Mouse (Mus musculus): ENCODE results near the gene Gpsm1. TPM values are rescaled to one million over a fixed set of nuclear protein-coding genes. Genes with fewer than 3 reads are reported as not detected.
A peak's percentile ranks its signal among the peaks of the same experiment; 100 is the strongest.

Gene Gpsm1
- total RNA-seq, 2 experiments from 2014 or later = 37.4 to 38.4 TPM

DNA sequence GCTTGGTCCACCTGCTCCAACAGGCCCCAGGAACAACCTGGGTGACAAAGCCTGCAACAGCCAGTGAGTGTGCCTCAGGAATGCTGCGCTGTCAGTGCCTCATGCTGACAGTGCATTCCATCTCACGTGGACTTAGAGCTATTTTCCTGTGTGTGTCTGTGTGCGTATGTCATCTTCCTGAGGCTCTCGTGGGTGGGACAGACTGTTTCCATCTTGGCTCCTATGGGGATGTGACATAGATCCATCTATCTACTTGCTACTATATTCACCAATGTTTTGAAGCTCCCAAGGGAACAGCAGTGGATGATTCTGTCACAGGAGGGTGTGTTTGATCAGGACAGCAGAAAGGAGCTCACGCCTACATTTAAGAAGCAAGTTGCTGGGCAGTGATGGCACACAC is 3.4 kb upstream of the Gpsm1 start:
- no peak for DNase-seq (ENCODE audit: low spot score in 2 of 2)

DNA sequence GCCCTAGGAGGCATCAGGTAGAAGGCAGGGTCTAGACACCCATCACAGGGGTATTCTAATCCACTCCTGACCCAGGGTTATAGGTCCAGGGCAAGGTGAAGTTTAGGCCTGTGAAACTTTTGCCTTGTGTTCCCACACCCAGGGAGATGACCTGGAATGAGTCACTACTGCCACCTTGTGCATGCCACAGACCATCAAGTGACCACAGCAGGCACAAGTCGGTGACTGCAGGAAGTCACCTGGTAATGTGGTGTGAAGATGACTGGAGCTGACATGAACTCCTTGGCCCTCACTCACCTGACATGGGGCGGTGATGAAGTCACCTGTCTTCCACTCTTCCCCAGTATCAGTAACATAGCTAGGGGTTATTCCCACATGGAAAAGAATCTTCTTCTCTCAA is 2.5 kb upstream of the Gpsm1 start:
- no peak for DNase-seq (ENCODE audit: low spot score in 2 of 2)

DNA sequence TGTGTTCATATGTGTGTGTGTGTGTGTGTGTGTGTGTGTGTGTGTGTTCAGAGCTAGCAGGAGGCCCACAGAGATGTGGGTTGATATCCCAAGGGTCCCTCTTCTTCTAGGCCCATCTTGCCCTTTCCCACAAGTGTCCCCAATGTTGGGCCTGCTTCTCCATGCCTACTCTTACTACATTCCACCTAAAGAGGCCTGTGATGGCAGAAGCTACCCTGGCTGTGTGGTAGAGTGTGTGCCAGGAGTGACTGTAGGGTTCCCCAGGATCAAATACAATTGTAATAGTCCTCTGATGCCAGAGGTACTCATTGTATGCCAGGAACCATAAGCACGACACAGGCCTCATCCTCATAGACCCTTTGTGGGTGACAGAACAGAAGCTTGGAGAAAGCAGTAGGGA is 1.9 kb upstream of the Gpsm1 start:
- no peak for DNase-seq (ENCODE audit: low spot score in 2 of 2)

DNA sequence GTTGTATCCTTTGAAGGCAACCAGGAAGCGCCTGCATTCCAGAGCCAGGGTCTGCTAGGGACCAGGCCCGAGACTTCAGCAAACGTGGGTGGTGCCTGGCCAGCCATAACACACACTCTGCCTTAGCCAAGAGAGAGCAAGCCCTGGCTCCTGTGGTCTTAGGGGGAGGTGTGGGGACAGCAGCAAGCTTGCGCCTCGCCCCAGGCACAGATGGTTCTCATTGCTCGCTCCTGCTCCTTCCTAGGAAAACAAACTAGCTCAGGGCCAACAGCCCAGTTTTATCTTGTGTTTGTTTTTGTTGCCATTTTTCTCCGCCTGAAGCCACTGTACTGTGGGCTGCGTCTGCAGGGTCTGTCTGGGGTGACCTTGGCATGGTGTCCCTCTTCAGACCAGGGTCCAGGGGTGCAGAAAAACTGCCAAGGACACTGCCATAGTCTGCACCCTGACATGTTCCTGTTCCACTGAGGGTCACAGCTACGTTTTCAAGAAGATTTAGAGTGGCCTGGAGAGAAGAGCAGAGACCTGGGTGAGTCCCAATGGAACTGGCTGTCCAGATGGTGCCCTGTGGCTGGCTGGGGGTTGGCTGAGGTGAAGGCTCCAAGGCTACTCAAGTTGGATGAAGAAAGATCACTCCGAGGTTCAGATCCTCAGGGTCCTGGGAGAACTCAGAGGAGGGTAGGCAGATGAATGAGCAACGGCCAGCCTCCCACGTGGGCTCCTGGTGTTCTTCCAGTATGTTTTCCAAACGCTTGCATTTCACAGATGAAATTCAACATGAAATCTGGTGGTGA is 839 bp upstream of the Gpsm1 start:
- no peak for DNase-seq (ENCODE audit: low spot score in 2 of 2)

DNA sequence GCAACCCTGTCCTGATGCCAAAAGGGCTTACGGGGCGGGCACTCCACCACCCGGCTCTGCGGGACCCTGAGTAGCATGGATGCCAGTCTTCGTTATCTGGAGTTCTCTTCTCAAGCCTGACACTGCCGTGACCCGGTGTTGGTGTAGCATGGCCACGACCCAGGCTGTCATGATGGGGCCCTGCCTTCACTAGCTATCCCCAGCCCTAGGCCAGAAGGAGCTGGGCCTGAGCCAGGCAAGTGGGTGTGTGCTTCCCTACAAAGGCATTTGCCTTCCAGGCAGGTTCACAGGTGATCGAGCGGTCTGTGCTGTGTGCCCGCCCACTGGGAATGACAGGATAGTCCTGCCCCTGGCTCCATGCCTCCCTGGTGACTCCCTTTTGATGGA is 603 bp downstream of the Gpsm1 start:
- no peak for DNase-seq (ENCODE audit: low spot score in 2 of 2)

DNA sequence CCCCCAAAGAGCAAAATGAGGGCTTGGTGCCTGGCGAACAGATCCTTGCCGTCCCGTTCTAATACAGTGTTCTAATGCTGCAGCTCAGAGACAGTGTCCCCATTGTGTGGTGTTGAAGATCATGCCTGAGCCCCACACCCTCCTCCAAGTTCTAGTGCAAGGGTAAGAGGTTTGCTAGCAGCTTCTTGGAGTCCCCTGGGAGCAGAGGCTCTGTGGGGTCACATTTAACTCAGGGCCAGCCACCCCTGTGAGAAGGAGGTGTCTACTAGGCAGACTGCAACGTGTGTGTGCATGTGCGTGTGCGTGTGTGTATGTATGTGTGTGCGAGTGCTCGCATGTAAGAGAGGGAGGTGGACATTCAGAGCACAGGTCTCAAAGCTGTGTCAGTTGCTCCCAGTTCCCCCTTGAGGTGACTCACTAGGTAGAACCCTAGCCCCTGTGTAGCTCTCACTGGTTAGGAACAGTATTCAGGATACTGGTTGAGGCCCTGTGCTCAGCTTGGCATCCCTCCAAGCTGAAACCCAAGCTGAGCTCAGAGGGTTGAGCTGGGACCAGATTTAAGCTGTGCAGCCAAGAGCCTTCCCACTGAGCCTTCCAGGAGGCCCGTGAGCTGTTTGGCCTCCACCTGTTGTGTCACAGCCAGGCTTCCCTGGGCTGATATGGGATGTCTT is 1.4 kb downstream of the Gpsm1 start:
- no peak for DNase-seq (ENCODE audit: low spot score in 2 of 2)

DNA sequence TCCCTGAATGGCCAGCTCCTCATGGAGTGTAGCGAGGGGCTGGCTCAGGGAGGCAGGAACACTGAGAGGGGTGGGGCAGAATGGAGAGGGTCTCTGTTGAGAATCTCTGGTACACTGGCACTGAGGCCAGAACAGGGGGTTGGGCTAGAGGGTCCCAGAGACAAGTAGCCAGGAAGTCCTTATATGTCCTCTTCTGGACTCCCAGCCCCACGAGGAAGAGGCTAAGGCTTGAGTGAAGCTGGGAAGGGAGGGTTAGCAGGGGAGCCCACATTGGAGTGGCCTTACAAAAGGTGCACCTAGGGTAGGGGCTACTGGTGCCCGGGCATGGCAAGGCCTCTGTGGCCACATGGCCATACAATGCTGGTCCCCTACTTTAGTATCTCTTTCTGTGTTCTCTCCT is 2.1 kb downstream of the Gpsm1 start:
- DNase-seq (ENCODE audit: low spot score in 2 of 2) = no peak

DNA sequence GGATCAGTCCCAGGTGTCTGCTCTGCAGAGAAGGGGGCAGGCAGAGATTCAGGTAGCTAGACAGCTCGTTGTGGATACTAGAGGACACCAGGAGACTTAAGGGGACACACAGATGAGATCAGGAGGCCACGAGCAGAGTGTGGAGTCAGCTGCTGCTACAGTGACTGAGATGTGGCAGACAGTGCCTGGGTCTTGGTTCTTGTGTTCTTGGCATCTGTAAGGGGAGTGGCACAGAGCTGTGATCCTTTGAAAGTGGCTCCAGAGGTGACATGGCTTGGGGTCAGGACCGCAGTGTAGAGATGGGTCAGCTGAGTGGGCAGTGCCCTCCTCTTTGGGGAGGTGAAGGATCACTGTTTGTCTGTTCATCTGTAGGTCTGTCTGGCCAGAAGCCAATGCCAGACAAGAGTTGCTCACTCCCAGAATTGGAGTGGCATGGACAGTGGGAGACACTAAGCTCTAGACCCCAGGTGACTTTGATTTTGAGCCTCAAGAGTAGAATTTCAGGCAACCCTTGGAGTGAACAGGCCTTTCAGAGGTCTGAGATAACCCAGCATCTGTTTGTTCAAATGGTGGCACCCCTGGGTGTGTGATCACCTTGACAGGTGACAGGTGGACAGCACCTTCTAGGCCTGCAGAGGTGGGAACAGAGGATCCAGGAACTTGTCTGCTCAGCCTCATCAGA is 2.8 kb downstream of the Gpsm1 start:
- DNase-seq (ENCODE audit: low spot score in 2 of 2) = no peak

DNA sequence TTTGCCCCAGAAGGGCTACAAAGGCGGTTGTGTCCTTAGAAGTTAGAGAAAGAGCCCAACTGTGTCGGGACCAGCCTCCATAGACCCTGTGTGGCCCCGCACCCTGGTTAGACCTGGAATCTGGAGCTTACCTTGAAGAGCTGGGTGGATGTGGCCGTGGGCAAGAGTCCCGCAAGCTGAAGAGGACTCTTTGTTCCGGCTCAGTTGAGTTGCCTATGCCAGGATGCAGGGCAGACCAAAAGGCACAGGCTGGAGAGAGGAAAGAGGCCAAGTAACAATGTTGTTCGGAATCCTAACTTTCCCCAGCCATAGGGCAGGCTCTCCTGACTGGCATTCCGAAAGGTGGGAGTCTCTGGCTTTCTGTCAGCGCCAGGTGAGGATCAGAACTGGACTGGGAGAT is 3.8 kb downstream of the Gpsm1 start:
- DNase-seq (ENCODE audit: low spot score in 2 of 2) = no peak

DNA sequence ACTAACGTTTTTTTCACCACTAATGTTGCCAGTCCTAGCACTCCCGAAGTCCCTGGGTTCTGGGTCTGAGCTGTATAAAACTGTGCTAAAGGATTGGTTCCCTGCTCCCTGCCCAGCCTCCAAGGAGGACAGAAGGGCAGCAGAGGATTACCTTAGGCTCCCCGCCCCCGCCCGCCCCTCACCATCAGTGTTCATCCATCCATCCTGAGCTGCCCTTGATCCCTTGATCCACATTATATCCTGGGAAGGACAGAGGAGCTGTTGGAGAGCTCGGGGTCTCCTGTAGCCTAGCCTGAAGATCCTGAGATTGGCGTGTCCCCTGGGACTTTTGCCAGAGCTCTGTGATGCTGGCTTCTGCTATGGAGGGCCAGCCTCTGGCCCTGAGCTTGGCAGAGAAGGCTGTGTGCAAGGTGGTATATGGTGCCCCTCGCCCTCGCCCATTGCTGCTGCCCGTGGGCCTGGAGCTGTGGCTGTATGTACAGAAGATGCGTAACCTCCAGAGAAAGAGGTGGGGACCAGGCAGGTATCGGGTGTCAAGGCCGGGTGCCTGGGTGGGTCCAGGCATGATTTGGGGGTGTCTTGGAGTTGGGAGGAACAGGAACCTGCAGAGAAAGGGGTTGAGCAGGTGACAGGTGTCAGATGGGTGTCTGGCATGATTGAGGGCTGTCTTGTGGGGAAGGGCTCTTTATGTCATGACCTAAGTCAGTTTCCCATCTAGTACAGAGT is 4.4 kb downstream of the Gpsm1 start:
- DNase-seq (ENCODE audit: low spot score in 2 of 2) = no peak

DNA sequence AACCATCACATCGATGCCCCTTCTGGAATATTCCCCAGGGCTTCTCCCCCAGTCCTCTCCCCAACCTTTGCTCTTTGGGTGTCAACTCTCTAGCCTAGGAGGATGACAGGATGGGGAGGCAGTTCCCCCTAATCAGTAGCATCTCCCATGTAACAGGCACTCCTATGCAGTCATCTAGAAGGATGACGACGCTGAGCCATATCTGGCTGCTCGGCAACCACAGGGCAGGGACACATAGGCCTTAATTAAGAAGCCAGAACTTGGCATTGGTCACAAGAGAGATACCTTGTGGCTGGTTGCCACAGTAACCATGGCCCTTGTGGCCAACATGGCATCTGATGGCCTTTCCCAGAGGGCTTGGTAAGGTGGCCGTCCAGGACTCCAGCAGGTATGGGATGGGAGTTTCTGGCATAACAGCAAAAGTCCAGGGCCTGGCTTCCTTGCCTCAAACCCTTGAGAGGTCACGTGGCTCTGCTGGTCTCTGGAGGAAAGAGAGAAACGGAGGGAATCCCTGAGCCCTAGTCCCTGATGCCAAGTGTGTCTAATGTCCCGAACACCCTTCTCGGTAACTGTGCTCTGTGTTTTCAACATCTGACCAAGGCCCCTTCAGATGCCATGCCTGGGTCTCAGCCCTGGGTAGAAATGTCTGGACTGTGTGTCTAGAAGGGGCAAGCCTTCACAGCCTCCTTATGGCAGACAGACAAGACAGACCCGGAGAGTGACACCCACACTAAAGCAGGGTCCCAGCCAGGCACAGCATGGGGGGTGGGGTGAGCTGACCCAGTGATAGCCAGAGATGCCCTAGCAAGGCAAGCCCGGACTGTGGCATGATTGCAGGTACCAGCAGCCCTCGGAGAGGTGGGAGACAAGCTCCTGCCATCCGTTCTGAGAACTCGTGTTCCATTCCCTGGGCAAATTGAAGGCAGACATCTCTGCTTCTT is 5.2 kb downstream of the Gpsm1 start:
- no peak for DNase-seq (ENCODE audit: low spot score in 2 of 2)

DNA sequence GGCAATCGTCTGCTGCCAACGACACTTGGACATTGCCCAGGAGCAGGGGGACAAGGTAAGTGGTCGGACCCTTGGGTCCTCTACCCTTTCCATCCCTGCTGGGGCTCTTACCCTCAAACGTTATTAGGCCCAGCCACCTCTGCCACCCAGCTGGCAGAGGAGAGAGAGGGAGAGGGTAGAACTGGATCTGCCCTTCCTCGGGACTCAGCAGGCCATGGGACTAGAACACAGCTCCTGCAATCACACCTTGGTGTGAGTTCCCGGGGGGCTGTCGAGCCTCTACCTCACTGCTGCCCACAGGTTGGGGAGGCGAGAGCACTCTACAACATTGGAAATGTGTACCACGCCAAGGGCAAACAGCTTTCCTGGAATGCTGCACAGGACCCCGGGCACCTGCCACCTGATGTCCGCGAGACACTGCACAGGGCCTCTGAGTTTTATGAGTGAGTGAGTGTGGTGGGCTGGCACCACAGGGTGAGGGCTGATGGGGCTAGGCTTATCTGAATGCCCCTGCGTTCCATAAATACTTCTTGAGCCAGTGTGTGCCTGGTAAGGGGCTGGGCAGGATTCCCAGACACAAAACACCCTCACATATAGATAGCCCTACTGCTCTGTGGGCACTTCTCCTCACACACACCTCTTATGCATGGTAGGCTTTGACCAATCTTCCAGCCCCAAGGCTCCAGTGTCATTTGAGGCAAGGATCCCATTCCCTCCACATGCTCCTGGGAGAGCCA is 8.4 kb downstream of the Gpsm1 start:
- no peak for DNase-seq (ENCODE audit: low spot score in 2 of 2)

DNA sequence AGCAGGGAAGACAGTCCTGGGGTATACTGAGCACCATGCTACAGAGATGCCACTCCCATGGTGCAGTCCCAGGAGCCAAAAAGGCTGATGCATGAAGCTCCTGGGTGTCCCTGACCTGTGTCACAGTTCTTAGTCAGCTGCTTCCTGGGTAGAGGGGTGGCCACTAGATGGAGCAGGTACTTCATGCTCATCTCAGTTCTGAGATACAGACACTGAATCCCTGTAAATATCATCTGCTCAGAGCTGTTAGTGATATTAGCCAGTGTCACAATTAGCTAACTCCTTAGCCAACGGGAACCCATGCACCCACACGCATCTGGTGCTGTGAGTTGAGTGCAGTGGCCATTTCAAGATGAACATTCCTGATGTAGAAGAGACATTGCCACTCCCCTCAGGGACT is 9.6 kb downstream of the Gpsm1 start:
- DNase-seq (ENCODE audit: low spot score in 2 of 2) = peak in 1 of 2 experiments; percentile 82

DNA sequence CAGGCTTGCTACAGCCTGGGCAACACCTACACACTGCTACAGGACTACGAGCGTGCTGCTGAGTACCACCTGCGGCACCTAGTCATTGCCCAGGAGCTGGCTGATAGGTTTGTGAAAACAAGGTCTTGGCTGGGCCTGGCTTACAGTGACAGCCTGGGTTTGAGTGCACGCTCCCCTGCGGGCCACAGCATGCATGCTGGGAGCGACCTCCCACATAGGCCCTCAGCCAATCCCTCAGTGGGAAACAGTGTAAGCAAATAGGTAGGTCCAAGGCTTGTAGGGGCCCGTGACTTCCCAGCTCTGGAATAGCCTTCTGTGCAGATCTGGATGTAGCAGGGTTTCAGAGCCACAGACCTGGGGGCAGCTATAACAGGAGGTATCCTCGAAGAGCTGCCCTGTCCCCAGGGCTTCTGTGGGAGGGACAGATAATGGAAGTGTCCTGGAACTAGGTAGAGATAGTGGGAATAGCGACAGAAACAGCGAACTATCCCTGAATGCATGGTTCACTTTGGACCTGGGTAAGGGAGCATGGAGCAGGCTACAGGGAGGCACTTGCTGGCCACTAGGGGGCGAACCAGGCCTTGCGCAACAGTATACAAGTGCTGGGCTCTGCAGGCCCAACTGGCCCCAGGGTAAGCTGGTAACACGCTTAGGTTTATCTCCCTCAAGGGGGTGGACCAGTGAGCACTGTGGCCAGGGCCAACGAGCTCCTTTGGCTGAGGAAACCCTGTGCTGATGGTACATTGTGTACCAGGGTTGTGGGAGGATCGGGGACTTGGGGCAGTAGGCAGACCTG is 10.3 kb downstream of the Gpsm1 start:
- peak in 1 of 2 experiments; percentile 53 for DNase-seq (ENCODE audit: low spot score in 2 of 2)

DNA sequence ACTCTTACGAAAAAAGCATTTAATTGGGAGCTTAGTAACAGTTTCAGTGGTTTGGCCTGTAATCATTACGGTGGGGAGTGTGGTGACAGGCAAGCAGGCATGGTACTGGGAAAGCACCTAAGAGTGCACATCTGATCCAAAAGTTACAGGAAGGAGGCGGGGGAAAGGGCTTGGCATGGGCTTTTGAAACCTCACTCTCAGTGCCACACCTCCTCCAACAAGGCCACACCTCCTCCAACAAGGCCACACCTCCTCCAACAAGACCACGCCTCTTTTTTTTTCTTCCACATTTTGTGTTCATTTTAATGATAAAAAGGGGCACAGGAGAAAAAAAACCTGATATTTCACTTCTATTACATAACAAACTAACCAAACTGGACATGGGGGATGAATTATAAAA is 12.5 kb downstream of the Gpsm1 start:
- DNase-seq (ENCODE audit: low spot score in 2 of 2) = no peak

DNA sequence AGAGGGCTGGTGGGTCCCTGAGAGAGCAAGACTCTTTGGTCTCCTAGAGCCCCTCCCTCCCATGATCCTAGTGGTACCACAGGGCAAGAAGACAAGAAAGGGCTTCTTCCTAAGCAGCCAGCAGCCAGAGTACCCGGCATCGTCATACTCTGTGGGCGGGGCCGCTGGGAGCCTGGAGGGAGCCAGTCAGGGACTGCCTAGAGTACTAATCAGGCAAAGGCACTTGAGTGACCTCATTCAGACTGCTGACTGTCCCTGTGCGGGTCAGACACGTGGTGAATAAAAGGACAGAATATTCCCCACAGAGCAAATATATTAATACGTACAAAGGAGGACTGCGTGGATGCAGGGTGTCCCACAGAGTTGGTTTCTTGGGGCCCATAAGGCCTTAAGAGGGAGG is 14.1 kb downstream of the Gpsm1 start:
- peak in 1 of 2 experiments; percentile 68 for DNase-seq (ENCODE audit: low spot score in 2 of 2)

DNA sequence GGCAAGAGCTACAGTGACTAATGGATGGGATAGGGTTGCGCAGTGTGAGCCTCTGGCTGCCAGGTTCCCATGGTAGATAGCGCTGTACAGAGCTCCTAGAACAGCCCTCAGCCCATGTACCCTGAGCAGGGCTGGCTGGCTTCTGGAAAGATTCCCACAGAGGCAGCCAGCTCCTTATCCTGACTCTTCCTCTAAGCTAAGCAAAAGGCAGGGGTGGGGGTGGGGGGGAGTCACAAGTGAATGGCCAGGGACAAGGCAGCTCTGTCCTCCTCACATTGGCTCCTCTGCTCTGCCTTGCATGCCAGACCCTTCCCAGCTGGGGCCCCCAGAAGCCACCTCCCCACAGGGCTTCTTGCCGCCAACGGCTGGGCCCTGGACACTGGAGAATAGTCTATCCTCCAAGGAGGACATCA is 14.7 kb downstream of the Gpsm1 start:
- no peak for DNase-seq (ENCODE audit: low spot score in 2 of 2)

DNA sequence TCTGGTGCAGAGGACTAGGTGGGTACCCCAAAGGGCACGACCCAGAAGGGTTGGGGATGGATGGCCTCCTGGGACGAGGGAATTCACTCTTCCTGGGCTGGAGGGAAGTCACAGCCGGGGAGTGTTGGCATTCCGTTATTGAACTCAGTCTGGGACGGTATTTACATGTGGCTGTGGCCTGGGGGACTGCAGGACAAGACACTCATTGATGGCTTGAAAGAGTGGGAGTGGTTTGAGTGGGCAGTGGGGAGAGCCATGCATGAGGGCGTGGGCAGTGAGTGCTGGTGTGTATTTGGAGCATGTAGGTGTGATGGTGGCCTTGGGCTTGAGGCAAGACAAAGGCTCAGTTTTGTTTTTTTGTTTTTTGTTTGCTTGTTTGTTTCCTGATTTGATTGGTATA is 15.4 kb downstream of the Gpsm1 start:
- no peak for DNase-seq (ENCODE audit: low spot score in 2 of 2)
